Mouse (Mus musculus) hindbrain, embryonic 16.5 days (tissue): Measurements from ENCODE around the gene Akr1c14. TPM values are rescaled to one million over a fixed set of nuclear protein-coding genes. Genes with fewer than 3 reads are reported as not detected.
"Not testable (repeated sequence)": the region's sequence is repeated elsewhere in the genome, so short reads cannot be mapped to it uniquely, and the experiment has no call there.

Source experiments
- ATAC-seq: fragments of 200-750 bp; cut with Nextera tagmentation; 2 replicates; pipeline ENCODE4 v1.8.0; 2017; ENCODE audit warnings: moderate TSS enrichment, moderate library complexity
- H3K27ac ChIP-seq: fragments of 300-500 bp; sonication (generic); 2 replicates; pipeline ENCODE4 v1.5.1; 2014; ENCODE audit warnings: low read depth, mild to moderate bottlenecking, control low read depth, low read length, moderate library complexity
- H3K27me3 ChIP-seq: fragments of 300-500 bp; sonication (generic); replicated peaks from 2 replicates; pipeline ENCODE4 v1.6.1; 2014; ENCODE audit warnings: low read length; ENCODE audit not compliant: control insufficient read depth, insufficient read depth
- H3K36me3 ChIP-seq: fragments of 300-500 bp; sonication (generic); 2 replicates; pipeline ENCODE4 v1.6.1; 2014; ENCODE audit warnings: mild to moderate bottlenecking, low read length, moderate library complexity, mixed read lengths; ENCODE audit not compliant: control insufficient read depth, insufficient read depth
- H3K4me1 ChIP-seq: fragments of 300-500 bp; sonication (generic); 2 replicates; pipeline ENCODE4 v1.6.1; 2014; ENCODE audit warnings: low read depth, low read length; ENCODE audit not compliant: control insufficient read depth, insufficient read depth
- H3K4me2 ChIP-seq: fragments of 300-500 bp; sonication (generic); 2 replicates; pipeline ENCODE4 v1.6.1; 2014; ENCODE audit warnings: mild to moderate bottlenecking, low read length, control low read depth, moderate library complexity
- H3K4me3 ChIP-seq: fragments of 300-500 bp; sonication (generic); 2 replicates; pipeline ENCODE4 v1.5.1; 2014; ENCODE audit warnings: mild to moderate bottlenecking, low read length, control low read depth, moderate library complexity
- H3K9ac ChIP-seq: fragments of 300-500 bp; sonication (generic); 2 replicates; pipeline ENCODE4 v1.6.1; 2014; ENCODE audit warnings: low read depth, mild to moderate bottlenecking, control low read depth, low read length, moderate library complexity
- H3K9me3 ChIP-seq: fragments of 300-500 bp; sonication (generic); 2 replicates; pipeline ENCODE4 v1.6.1; 2014; ENCODE audit warnings: mild to moderate bottlenecking, low read length, moderate library complexity; ENCODE audit not compliant: control insufficient read depth
- WGBS: fragments of 180-500 bp; shearing (Covaris S2); extraction: QIAGEN DNeasy Blood & Tissue Kit; methylation state at CpG from one replicate; pipeline ENCODE4 v1.1.7; 2014; 5-methylcytosine and 5-hydroxymethylcytosine counted together
- polyA plus RNA-seq: library from polyadenylated mRNA; unstranded; fragments of >200 nt; fragmentation: Nextera tagmentation; extraction: Ambion mirVana; gene quantifications from 2 replicates; pipeline ENCODE4 v1.2.1, GENCODE M21; 2015

The Akr1c14 gene
- polyA plus RNA-seq, 1 experiment from 2014 or later: 1.3 TPM

- Histone ChIP-seq H3K27ac (no peak overlapping the region), H3K4me3 (no peak overlapping the region), H3K9ac (no peak overlapping the region), H3K27me3 (no peaks in the 10 kb centered on the region), H3K9me3 (no peaks in the 10 kb centered on the region), H3K36me3 (no peaks in the 10 kb centered on the region), H3K4me2 (no peak overlapping the region), H3K4me1 (no peaks in the 10 kb centered on the region)
- no peak for ATAC-seq
Measured at GRCm38 (mm10) chr13:4102721-4103120, 53.9 kb downstream of the Akr1c14 start.

- Histone ChIP-seq H3K9ac (no peak overlapping the region), H3K4me2 (no peak overlapping the region), H3K9me3 (no peaks in the 10 kb centered on the region), H3K27me3 (no peaks in the 10 kb centered on the region), H3K4me3 (no peak overlapping the region), H3K27ac (no peak overlapping the region), H3K36me3 (no peaks in the 10 kb centered on the region), H3K4me1 (no peaks in the 10 kb centered on the region)
- WGBS: 33% methylated on average over 6 of the region's 6 CpGs
- peak; percentile 89 for ATAC-seq
Measured at GRCm38 (mm10) chr13:4110281-4111188, 61.7 kb downstream of the Akr1c14 start.

GRCm38 (mm10) chr13:4119181-4119904, 70.5 kb downstream of the Akr1c14 start:
- Histone ChIP-seq H3K27me3 (no peaks in the 10 kb centered on the region), H3K4me2 (no peak overlapping the region), H3K36me3 (no peaks in the 10 kb centered on the region), H3K27ac (no peak overlapping the region), H3K9me3 (no peaks in the 10 kb centered on the region), H3K4me1 (no peaks in the 10 kb centered on the region), H3K9ac (no peak overlapping the region), H3K4me3 (no peak overlapping the region)
- ATAC-seq: no peak
- 77% methylated on average over 2 of the region's 2 CpGs for WGBS

GRCm38 (mm10) chr13:4123146-4123545, 74.3 kb downstream of the Akr1c14 start:
- H3K36me3 ChIP-seq: no peaks in the 10 kb centered on the region
- 76% methylated on average over 7 of the region's 7 CpGs for WGBS
- H3K27me3 ChIP-seq: no peaks in the 10 kb centered on the region
- H3K4me2 ChIP-seq: no peak overlapping the region
- H3K4me3 ChIP-seq: no peak overlapping the region
- H3K9me3 ChIP-seq: no peaks in the 10 kb centered on the region
- no peak overlapping the region for H3K9ac ChIP-seq
- ATAC-seq: no peak
- no peaks in the 10 kb centered on the region for H3K4me1 ChIP-seq
- no peak overlapping the region for H3K27ac ChIP-seq

GRCm38 (mm10) chr13:4124471-4124870, 75.7 kb downstream of the Akr1c14 start:
- not testable (repeated sequence) for H3K4me3 ChIP-seq, H3K9ac ChIP-seq, H3K9me3 ChIP-seq, ATAC-seq, H3K27me3 ChIP-seq, H3K4me1 ChIP-seq, H3K27ac ChIP-seq, H3K36me3 ChIP-seq, H3K4me2 ChIP-seq
- WGBS: 93% methylated on average over 6 of the region's 6 CpGs

GRCm38 (mm10) chr13:4125846-4126245, 77.0 kb downstream of the Akr1c14 start:
- H3K4me3 ChIP-seq, H3K9me3 ChIP-seq, ATAC-seq, H3K9ac ChIP-seq, H3K4me2 ChIP-seq, H3K36me3 ChIP-seq, H3K27ac ChIP-seq, H3K4me1 ChIP-seq, H3K27me3 ChIP-seq: not testable (repeated sequence)
- 81% methylated on average over 1 of the region's 1 CpGs for WGBS

GRCm38 (mm10) chr13:4129100-4129499, 80.3 kb downstream of the Akr1c14 start:
- Histone ChIP-seq H3K4me3 (no peak overlapping the region), H3K27ac (no peak overlapping the region), H3K4me1 (no peaks in the 10 kb centered on the region), H3K27me3 (no peaks in the 10 kb centered on the region), H3K9me3 (no peaks in the 10 kb centered on the region), H3K36me3 (no peaks in the 10 kb centered on the region), H3K4me2 (no peak overlapping the region), H3K9ac (no peak overlapping the region)
- ATAC-seq: no peak
- 44% methylated on average over 5 of the region's 5 CpGs for WGBS

GRCm38 (mm10) chr13:4131317-4131716, 82.5 kb downstream of the Akr1c14 start:
- Histone ChIP-seq H3K27ac (no peak overlapping the region), H3K36me3 (no peaks in the 10 kb centered on the region), H3K4me2 (no peak overlapping the region), H3K27me3 (no peaks in the 10 kb centered on the region), H3K4me3 (no peak overlapping the region), H3K9me3 (no peaks in the 10 kb centered on the region), H3K9ac (no peak overlapping the region), H3K4me1 (no peaks in the 10 kb centered on the region)
- WGBS: 72% methylated on average over 1 of the region's 1 CpGs
- ATAC-seq: no peak

GRCm38 (mm10) chr13:4131721-4132120, 82.9 kb downstream of the Akr1c14 start:
- Histone ChIP-seq H3K4me1 (no peaks in the 10 kb centered on the region), H3K27ac (no peak overlapping the region), H3K36me3 (no peaks in the 10 kb centered on the region), H3K4me3 (no peak overlapping the region), H3K9me3 (no peaks in the 10 kb centered on the region), H3K9ac (no peak overlapping the region), H3K4me2 (no peak overlapping the region), H3K27me3 (no peaks in the 10 kb centered on the region)
- ATAC-seq: no peak
- 79% methylated on average over 3 of the region's 3 CpGs for WGBS
